Mouse (Mus musculus) midbrain, embryonic 15.5 days (tissue): Measurements from ENCODE around the gene Mad1l1. TPM values are rescaled to one million over a fixed set of nuclear protein-coding genes. Genes with fewer than 3 reads are reported as not detected.
"Not testable (repeated sequence)": the region's sequence is repeated elsewhere in the genome, so short reads cannot be mapped to it uniquely, and the experiment has no call there.

Experiments
- ATAC-seq: fragments of 200-750 bp; cut with Nextera tagmentation; replicated peaks from 2 replicates; pipeline ENCODE4 v1.8.0; 2017; ENCODE audit warnings: moderate TSS enrichment
- H3K27ac ChIP-seq: fragments of 300-500 bp; sonication (generic); 2 replicates; pipeline ENCODE4 v1.5.1; 2015; ENCODE audit warnings: mild to moderate bottlenecking, inconsistent platforms
- H3K27me3 ChIP-seq: fragments of 300-500 bp; sonication (generic); replicated peaks from 2 replicates; pipeline ENCODE4 v1.6.1; 2015; ENCODE audit warnings: inconsistent platforms
- H3K36me3 ChIP-seq: fragments of 300-500 bp; sonication (generic); replicated peaks from 2 replicates; pipeline ENCODE4 v1.6.1; 2015; ENCODE audit warnings: inconsistent platforms
- H3K4me1 ChIP-seq: fragments of 300-500 bp; sonication (generic); 2 replicates; pipeline ENCODE4 v1.6.1; 2015; ENCODE audit warnings: inconsistent platforms
- H3K4me2 ChIP-seq: fragments of 300-500 bp; sonication (generic); 2 replicates; pipeline ENCODE4 v1.6.1; 2015; ENCODE audit warnings: inconsistent platforms, mild to moderate bottlenecking, moderate library complexity
- H3K4me3 ChIP-seq: fragments of 300-500 bp; sonication (generic); 2 replicates; pipeline ENCODE4 v1.5.1; 2015; ENCODE audit warnings: mild to moderate bottlenecking, inconsistent platforms
- H3K9ac ChIP-seq: fragments of 300-500 bp; sonication (generic); 2 replicates; pipeline ENCODE4 v1.6.1; 2015; ENCODE audit warnings: mild to moderate bottlenecking, inconsistent platforms
- H3K9me3 ChIP-seq: fragments of 300-500 bp; sonication (generic); 2 replicates; pipeline ENCODE4 v1.6.1; 2016; ENCODE audit warnings: inconsistent platforms
- WGBS: fragments of 180-500 bp; shearing (Covaris S2); methylation state at CpG from one replicate; pipeline ENCODE4 v1.1.7; 2015; ENCODE audit warnings: mixed read lengths; 5-methylcytosine and 5-hydroxymethylcytosine counted together
- polyA plus RNA-seq: library from polyadenylated mRNA; unstranded; fragments of >200 nt; fragmentation: Nextera tagmentation; extraction: Ambion mirVana; gene quantifications from 2 replicates; pipeline ENCODE4 v1.2.1, GENCODE M21; 2015

Gene Mad1l1
- polyA plus RNA-seq, 1 experiment from 2014 or later = 35.4 TPM

DNA sequence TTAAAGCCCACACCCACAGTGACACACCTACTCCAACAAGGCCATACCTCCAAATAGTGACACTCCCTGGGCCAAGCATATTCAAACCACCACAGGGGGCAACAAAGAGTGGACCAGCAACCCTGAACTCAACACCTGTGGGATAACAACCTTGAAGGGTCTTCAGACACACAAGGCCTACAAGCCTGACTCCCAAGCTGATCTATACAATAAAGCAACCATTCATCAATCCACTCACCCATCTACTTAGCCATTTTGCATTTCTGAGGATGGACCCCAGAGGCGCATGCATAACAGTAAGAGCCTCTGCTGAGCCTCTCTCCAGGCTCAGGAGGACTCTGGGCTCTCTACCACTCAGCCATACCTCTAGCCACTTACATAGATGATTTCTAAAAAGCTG lies 304.5 kb downstream of the Mad1l1 start:
- ATAC-seq = no peak
- H3K27ac ChIP-seq = no peak overlapping the region
- H3K9me3 ChIP-seq = no peaks in the 10 kb centered on the region
- H3K4me1 ChIP-seq = peaks cover 4% of the 10 kb centered on the region; the same call in 1 of the 2 replicates
- H3K4me3 ChIP-seq = no peak overlapping the region
- H3K27me3 ChIP-seq = peaks cover 3% of the 10 kb centered on the region; the same call in 1 of the 2 replicates
- no peaks in the 10 kb centered on the region for H3K36me3 ChIP-seq
- H3K4me2 ChIP-seq = no peak overlapping the region
- 96% methylated on average over 1 of the region's 1 CpGs for WGBS
- no peak overlapping the region for H3K9ac ChIP-seq

DNA sequence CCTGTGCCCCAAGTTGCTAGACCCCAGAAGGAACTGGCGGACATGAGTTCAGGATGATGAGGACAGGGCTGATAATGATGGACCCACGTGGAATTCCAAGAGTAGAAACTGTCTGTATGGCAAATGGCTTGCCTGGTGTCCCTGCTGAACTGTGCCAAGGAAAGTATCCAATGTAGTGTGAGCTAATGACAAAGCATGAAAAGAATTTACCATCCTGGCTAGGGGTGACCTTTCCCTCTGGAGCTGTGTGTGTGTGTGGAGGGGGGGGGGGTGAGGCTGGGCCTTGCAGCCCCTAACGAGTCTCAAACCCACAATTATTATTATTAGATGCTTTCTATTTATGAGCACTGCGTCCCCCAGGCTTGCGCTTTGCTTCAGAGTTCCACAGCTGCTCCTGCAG lies 307.7 kb downstream of the Mad1l1 start:
- WGBS = 66% methylated on average over 5 of the region's 5 CpGs
- Histone ChIP-seq H3K9me3 (no peaks in the 10 kb centered on the region), H3K4me1 (peaks cover 5% of the 10 kb centered on the region), H3K4me2 (no peak overlapping the region), H3K27ac (no peak overlapping the region), H3K27me3 (peaks cover 25% of the 10 kb centered on the region), H3K36me3 (no peaks in the 10 kb centered on the region), H3K9ac (no peak overlapping the region), H3K4me3 (no peak overlapping the region)
- no peak for ATAC-seq

DNA sequence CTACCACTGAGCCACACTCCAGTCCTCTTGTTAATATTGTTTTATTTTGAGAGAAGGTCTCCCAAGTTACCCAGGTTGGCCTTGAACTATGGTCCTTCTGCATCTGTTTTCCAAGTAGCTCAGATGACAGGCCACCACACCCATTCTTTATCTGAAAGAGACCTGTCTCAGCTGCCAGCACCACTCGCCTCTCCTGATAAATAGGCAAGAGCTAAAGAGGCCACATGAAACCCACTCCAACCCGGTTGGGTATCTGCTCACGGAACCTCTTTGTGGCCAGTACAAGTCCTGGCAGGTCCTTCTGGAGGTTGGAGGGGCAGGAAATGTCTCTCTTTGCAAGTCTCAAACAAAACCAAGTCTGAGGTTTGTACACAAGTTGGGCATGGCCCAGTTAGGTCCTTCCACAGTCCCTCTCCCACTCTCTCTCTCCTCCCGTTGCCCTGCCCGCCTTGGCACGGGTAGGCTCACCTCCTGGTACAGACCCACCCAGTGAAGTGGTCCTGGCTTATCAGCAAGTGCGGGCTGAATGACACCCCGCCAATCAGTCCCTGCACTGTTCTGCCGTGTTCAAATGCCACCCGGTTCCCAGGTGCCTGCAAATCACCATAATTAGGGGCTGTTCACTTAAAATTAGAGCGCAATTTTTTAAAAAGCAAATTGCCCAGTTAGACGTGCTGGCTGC lies 308.9 kb downstream of the Mad1l1 start:
- ATAC-seq = no peak
- Histone ChIP-seq H3K4me2 (no peak overlapping the region), H3K9me3 (no peaks in the 10 kb centered on the region), H3K36me3 (no peaks in the 10 kb centered on the region), H3K4me3 (no peak overlapping the region), H3K4me1 (peaks cover 15% of the 10 kb centered on the region), H3K27ac (no peak overlapping the region), H3K27me3 (peaks cover 25% of the 10 kb centered on the region), H3K9ac (no peak overlapping the region)
- 90% methylated on average over 12 of the region's 12 CpGs for WGBS

DNA sequence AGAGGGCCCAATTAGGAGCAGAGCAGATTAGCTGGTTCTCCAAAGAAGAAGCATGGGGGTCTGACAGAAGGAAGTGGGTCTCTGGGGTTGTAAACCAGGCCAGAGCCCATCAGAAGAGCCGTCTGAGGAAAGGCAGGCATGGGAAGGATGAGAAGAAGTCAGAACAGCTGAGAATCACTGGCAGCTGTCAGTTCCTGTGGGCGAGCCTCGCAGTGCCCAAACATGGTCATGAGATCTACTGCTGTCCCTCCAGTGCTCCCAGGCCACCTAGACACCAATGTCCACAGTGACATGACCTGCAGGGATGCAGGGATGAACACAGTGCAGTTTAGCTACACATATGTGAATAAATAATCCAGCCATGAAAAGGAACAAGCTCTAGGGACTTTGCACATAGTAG lies 310.9 kb downstream of the Mad1l1 start:
- Histone ChIP-seq H3K27ac (no peak overlapping the region), H3K4me3 (no peak overlapping the region), H3K36me3 (no peaks in the 10 kb centered on the region), H3K27me3 (peaks cover 34% of the 10 kb centered on the region), H3K9me3 (no peaks in the 10 kb centered on the region), H3K4me2 (no peak overlapping the region), H3K9ac (no peak overlapping the region), H3K4me1 (peaks cover 19% of the 10 kb centered on the region)
- no peak for ATAC-seq
- 84% methylated on average over 3 of the region's 3 CpGs for WGBS

DNA sequence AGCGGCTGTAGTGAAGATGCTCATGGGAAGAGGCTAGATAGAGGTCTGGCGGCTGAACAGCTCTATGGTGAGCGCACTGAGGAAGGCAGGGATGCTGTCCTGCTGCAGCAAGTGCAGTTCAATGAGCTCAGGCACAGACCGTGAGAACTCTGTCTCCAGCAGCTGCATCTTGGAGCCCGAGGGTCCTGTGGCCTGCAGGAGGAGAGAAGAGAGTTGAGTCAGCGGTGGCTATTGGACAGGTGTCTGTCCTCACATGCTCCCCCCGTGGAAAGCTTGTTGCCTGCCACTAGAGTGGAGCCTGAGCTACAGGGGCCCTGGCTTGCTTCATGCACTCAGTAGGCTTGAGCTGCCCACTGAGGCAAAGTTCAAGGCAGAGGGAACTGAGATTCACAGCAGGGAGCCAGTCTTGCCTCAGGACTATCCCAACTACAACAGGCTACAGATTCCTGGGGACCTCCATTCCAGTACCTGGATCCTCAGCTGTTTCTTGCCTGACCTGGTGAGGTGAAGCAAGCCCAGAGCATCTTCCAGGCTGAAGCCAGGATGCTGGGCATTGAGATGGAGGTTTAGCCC lies 312.2 kb downstream of the Mad1l1 start:
- Histone ChIP-seq H3K4me1 (peaks cover 19% of the 10 kb centered on the region), H3K4me3 (no peak overlapping the region), H3K9ac (no peak overlapping the region), H3K36me3 (no peaks in the 10 kb centered on the region), H3K27me3 (peaks cover 37% of the 10 kb centered on the region), H3K4me2 (no peak overlapping the region), H3K27ac (no peak overlapping the region), H3K9me3 (no peaks in the 10 kb centered on the region)
- WGBS = 71% methylated on average over 7 of the region's 7 CpGs
- no peak for ATAC-seq

DNA sequence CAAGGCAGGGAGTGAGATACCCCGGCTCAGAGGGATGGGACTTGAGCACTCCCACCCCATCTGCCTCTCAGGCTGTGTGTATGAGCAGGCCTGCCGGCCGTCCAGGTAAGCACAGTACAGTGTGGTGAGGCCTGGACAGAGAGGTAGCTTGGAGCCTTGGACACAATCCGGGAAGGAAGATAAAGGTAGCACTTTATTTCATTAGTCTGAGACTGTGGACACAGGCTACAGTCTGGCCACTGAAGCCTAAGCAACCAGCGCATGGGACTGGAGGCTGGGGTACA lies 312.9 kb downstream of the Mad1l1 start:
- Histone ChIP-seq H3K36me3 (no peaks in the 10 kb centered on the region), H3K4me1 (peaks cover 15% of the 10 kb centered on the region), H3K4me3 (no peak overlapping the region), H3K4me2 (no peak overlapping the region), H3K27ac (no peak overlapping the region), H3K9me3 (no peaks in the 10 kb centered on the region), H3K9ac (no peak overlapping the region), H3K27me3 (peaks cover 35% of the 10 kb centered on the region)
- WGBS = 52% methylated on average over 5 of the region's 5 CpGs
- ATAC-seq = 0 out of 2 replicates have a peak, but pooled peaks have one; percentile 62

DNA sequence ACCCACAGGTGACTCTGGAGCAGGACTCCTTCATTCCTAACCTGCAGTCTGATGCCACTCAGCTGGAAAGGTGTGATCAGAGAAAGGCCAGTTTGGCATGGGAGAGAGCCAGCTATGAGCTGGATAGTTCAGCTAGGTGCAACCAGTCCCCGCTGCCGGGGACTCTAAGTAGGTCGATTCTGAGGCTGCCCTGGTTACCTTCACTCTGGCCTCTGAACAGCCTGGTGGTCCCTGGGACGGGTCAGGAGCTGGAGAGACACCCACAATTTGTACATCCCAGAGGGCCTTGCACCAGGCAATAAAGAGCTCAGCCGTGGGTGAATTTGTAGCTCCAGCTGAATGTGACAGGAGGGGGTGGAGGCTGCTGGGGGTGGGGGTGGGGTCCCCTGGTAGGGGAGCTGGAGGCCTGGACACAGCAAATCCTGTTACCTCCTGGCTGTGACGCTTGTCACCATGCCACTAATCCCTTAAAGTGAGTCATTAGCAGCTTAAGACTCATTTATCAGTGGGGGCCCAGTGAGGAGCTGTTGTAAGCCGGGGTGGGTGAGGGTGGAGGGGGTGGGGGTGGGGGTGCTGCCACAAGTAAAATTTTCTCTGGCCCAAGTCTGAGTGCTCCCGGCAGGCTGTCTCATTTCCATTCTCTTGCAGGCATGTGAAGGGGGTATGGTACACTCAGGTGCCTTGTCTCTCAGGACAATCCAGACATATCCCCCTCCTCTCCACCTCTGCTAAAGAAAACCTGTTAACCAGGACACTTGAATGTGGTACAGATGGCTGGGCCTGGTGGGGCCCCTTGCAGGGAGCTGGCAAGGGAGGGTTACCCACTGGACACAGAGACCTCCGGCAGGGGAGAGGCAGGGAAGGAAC lies 313.5 kb downstream of the Mad1l1 start:
- H3K4me3 ChIP-seq = no peak overlapping the region
- H3K9me3 ChIP-seq = no peaks in the 10 kb centered on the region
- H3K4me2 ChIP-seq = no peak overlapping the region
- H3K4me1 ChIP-seq = peaks cover 15% of the 10 kb centered on the region
- H3K27ac ChIP-seq = no peak overlapping the region
- no peak overlapping the region for H3K9ac ChIP-seq
- peaks cover 35% of the 10 kb centered on the region for H3K27me3 ChIP-seq
- WGBS = 17% methylated on average over 9 of the region's 9 CpGs
- ATAC-seq = peak; percentile 45; the same call in 1 of the 2 replicates
- H3K36me3 ChIP-seq = no peaks in the 10 kb centered on the region

DNA sequence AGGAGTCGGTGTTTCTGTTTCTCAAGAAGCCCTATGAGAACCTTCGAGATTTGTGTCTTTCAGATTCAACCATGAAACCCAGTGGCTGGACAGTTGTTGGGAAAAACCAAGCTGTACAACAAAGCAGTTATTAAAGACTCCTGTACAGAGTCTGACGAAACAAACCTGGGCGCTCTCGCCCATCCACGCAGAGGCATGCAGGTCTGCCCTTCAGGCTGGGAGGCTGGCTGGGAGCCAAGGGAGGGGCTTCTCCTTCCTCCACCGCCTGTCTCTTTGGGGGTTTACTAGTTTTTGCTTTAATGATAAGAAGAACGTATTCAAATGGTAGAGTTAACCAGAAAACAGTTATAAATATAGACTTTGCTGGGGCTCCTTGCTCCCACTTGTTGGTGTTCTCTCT lies 314.5 kb downstream of the Mad1l1 start:
- no peak for ATAC-seq
- 54% methylated on average over 8 of the region's 8 CpGs for WGBS
- peaks cover 35% of the 10 kb centered on the region for H3K27me3 ChIP-seq

DNA sequence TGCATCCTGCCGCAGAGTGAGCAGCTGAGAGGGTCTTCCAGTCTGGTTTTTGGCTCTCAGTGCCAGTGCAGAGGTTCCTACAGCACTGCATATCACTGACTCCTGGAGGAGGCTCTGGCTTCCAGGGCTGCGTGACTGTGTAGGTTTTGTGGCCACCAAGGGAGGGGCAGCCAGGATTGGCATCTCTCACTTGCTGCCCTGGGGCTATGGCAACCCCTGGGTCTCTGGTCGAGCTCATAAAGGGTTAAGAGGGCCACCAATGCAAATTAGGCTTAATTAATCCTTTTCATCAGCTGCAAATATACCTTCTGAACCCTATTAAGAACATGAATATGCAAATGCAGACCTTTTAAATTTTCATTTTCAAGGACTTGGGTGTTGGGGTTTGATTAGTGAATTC lies 318.8 kb downstream of the Mad1l1 start:
- Histone ChIP-seq H3K4me2 (no peak overlapping the region), H3K4me3 (no peak overlapping the region), H3K9ac (no peak overlapping the region), H3K27ac (no peak overlapping the region), H3K36me3 (no peaks in the 10 kb centered on the region), H3K9me3 (no peaks in the 10 kb centered on the region), H3K4me1 (peaks cover 8% of the 10 kb centered on the region), H3K27me3 (peaks cover 13% of the 10 kb centered on the region)
- no peak for ATAC-seq
- WGBS = 37% methylated on average over 3 of the region's 3 CpGs

More for the DNA sequence above, 314.5 kb downstream of the Mad1l1 start:
- Histone ChIP-seq H3K9me3 (no peaks in the 10 kb centered on the region), H3K4me2 (no peak overlapping the region), H3K4me3 (no peak overlapping the region), H3K9ac (no peak overlapping the region), H3K4me1 (peaks cover 18% of the 10 kb centered on the region), H3K36me3 (no peaks in the 10 kb centered on the region), H3K27ac (no peak overlapping the region)

DNA sequence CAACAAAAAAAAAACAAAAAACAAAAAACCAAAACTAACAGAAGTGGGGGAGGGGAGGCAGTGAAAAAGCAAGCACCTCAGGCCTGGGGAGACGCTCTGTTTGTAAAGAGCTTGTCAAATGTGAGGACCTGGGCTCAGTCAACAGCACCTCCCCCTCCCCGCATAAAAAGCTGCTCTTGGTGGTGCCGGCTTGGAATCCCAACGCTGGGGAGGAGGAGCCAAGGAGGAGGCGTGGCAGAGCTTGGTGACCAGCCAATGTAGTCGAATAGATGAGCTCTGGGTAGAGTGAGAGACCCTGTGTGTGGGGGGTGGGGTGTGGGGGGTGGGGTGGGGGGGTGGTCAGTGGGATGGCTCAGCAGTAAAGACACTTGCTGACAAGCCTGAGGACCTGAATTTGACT lies 322.4 kb downstream of the Mad1l1 start:
- Histone ChIP-seq H3K4me1 (peaks cover 3% of the 10 kb centered on the region; the same call in 1 of the 2 replicates), H3K27me3 (no peaks in the 10 kb centered on the region), H3K4me2 (no peak overlapping the region), H3K9ac (no peak overlapping the region), H3K9me3 (no peaks in the 10 kb centered on the region), H3K4me3 (no peak overlapping the region), H3K27ac (no peak overlapping the region), H3K36me3 (no peaks in the 10 kb centered on the region)
- WGBS = 25% methylated on average over 6 of the region's 6 CpGs
- ATAC-seq = no peak

DNA sequence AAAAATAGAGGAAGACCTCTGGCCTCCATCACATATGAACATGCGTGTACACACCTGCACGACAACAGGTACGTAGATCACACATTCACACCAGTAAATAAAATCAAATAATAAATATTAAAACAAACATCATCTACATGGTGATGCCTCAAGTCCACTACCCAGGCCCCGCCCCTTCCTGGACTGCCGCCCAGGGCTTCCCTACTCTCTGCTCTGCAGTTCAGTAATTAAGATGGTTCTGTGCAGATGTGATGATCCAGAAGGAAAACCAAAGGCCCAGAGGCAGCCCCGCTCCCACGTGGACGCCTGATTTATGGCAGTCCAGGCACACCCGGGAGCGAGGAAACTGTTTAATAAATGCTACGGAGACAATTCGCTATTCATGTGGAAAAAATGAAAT lies 323.0 kb downstream of the Mad1l1 start:
- not testable (repeated sequence) for H3K27me3 ChIP-seq, H3K4me3 ChIP-seq, ATAC-seq, H3K4me2 ChIP-seq, H3K9me3 ChIP-seq, H3K9ac ChIP-seq, H3K4me1 ChIP-seq, H3K27ac ChIP-seq, H3K36me3 ChIP-seq
- 73% methylated on average over 12 of the region's 12 CpGs for WGBS

DNA sequence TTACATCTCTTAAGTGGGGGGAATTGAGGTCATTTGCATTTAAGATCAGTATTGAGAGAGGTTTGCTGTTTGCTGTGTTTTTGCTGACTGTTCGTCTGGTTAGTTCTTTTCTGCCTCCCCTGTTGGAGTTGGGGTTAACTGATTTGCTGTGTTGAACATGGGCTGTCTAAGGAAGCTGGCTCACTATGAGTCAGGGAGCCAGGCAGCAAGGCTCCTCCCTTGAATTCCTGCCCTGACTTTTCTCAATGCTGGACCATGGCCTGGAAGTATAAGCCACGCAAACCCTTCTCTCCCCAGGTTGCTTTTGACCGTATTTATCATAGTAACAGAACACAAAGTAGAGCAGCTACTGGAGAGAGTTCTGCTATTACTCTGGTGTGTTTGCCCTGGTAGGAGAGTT lies 329.8 kb downstream of the Mad1l1 start:
- WGBS = 93% methylated on average over 3 of the region's 3 CpGs
- ATAC-seq = no peak
- Histone ChIP-seq H3K9me3 (peaks cover 11% of the 10 kb centered on the region; the same call in 1 of the 2 replicates), H3K27ac (no peak overlapping the region), H3K4me1 (no peaks in the 10 kb centered on the region), H3K27me3 (no peaks in the 10 kb centered on the region), H3K36me3 (no peaks in the 10 kb centered on the region), H3K4me3 (no peak overlapping the region), H3K9ac (no peak overlapping the region), H3K4me2 (no peak overlapping the region)
